Mouse (Mus musculus) neural tube, embryonic 14.5 days (tissue): ENCODE measurements around the gene Gna15. TPM values are rescaled to one million over a fixed set of nuclear protein-coding genes. Genes with fewer than 3 reads are reported as not detected.

Experiments
- ATAC-seq: fragments of 200-750 bp; cut with Nextera tagmentation; 2 replicates; pipeline ENCODE4 v1.8.0; 2017; ENCODE audit warnings: low read depth, mild to moderate bottlenecking, moderate TSS enrichment, moderate library complexity
- H3K27ac ChIP-seq: fragments of 300-500 bp; sonication (generic); 2 replicates; pipeline ENCODE4 v1.5.1; 2014; ENCODE audit warnings: low read depth, mild to moderate bottlenecking, control low read depth, low read length, moderate library complexity, mixed read lengths
- H3K27me3 ChIP-seq: fragments of 300-500 bp; sonication (generic); 2 replicates; pipeline ENCODE4 v1.6.1; 2014; ENCODE audit warnings: low read length; ENCODE audit not compliant: control insufficient read depth, insufficient read depth
- H3K36me3 ChIP-seq: fragments of 300-500 bp; sonication (generic); 2 replicates; pipeline ENCODE4 v1.6.1; 2014; ENCODE audit warnings: low read length, mixed read lengths; ENCODE audit not compliant: control insufficient read depth, insufficient read depth
- H3K4me1 ChIP-seq: fragments of 300-500 bp; sonication (generic); 2 replicates; pipeline ENCODE4 v1.6.1; 2014; ENCODE audit warnings: low read length; ENCODE audit not compliant: control insufficient read depth, insufficient read depth
- H3K4me2 ChIP-seq: fragments of 300-500 bp; sonication (generic); 2 replicates; pipeline ENCODE4 v1.6.1; 2014; ENCODE audit warnings: mild to moderate bottlenecking, low read depth, low read length, control low read depth
- H3K4me3 ChIP-seq: fragments of 300-500 bp; sonication (generic); 2 replicates; pipeline ENCODE4 v1.5.1; 2014; ENCODE audit warnings: low read depth, low read length, control low read depth, mixed read lengths
- H3K9ac ChIP-seq: fragments of 300-500 bp; sonication (generic); replicated peaks from 2 replicates; pipeline ENCODE4 v1.6.1; 2014; ENCODE audit warnings: low read depth, mild to moderate bottlenecking, control low read depth, low read length, mixed read lengths
- H3K9me3 ChIP-seq: fragments of 300-500 bp; sonication (generic); 2 replicates; pipeline ENCODE4 v1.6.1; 2016; ENCODE audit warnings: low read length; ENCODE audit not compliant: control insufficient read depth
- WGBS: fragments of 180-500 bp; shearing (Covaris S2); extraction: QIAGEN DNeasy Blood & Tissue Kit; methylation state at CpG from one replicate; pipeline ENCODE4 v1.1.7; 2014; 5-methylcytosine and 5-hydroxymethylcytosine counted together
- polyA plus RNA-seq: library from polyadenylated mRNA; unstranded; fragments of >200 nt; fragmentation: Nextera tagmentation; extraction: Ambion mirVana; gene quantifications from 2 replicates; pipeline ENCODE4 v1.2.1, GENCODE M21; 2014

The Gna15 gene
- polyA plus RNA-seq, 1 experiment from 2014 or later: 0.40 TPM

GRCm38 (mm10) chr10:81461673-81462414 lies 62.2 kb downstream of the Gna15 start:
- Histone ChIP-seq H3K27ac (no peak overlapping the region), H3K9ac (no peak overlapping the region), H3K4me1 (0 out of 2 replicates have a peak, but pooled peaks cover 3% of the 10 kb centered on the region), H3K9me3 (no peaks in the 10 kb centered on the region), H3K36me3 (peaks cover 12% of the 10 kb centered on the region), H3K27me3 (peaks cover 36% of the 10 kb centered on the region), H3K4me3 (no peak overlapping the region), H3K4me2 (no peak overlapping the region)
- ATAC-seq: no peak
- WGBS: 7% methylated on average over 16 of the region's 16 CpGs

- peaks cover 40% of the 10 kb centered on the region for H3K27me3 ChIP-seq
- 0 out of 2 replicates have a peak, but pooled peaks cover 3% of the 10 kb centered on the region for H3K4me1 ChIP-seq
- H3K9me3 ChIP-seq: no peaks in the 10 kb centered on the region
- H3K9ac ChIP-seq: no peak overlapping the region
- H3K36me3 ChIP-seq: peaks cover 7% of the 10 kb centered on the region
- H3K4me3 ChIP-seq: no peak overlapping the region
- no peak overlapping the region for H3K27ac ChIP-seq
- WGBS: 43% methylated on average over 11 of the region's 11 CpGs
- H3K4me2 ChIP-seq: no peak overlapping the region
- ATAC-seq: no peak
Measured at GRCm38 (mm10) chr10:81460951-81461350, 63.1 kb downstream of the Gna15 start.

GRCm38 (mm10) chr10:81460471-81460870 lies 63.6 kb downstream of the Gna15 start:
- WGBS: 27% methylated on average over 20 of the region's 20 CpGs
- ATAC-seq: no peak
- peaks cover 40% of the 10 kb centered on the region for H3K27me3 ChIP-seq

GRCm38 (mm10) chr10:81459399-81459798 lies 64.6 kb downstream of the Gna15 start:
- H3K4me3 ChIP-seq: no peak overlapping the region
- H3K9me3 ChIP-seq: no peaks in the 10 kb centered on the region
- ATAC-seq: no peak
- no peak overlapping the region for H3K9ac ChIP-seq
- WGBS: 78% methylated on average over 21 of the region's 21 CpGs
- no peak overlapping the region for H3K27ac ChIP-seq
- H3K4me2 ChIP-seq: no peak overlapping the region
- H3K4me1 ChIP-seq: 0 out of 2 replicates have a peak, but pooled peaks cover under 1% of the 10 kb centered on the region
- peaks cover 42% of the 10 kb centered on the region for H3K27me3 ChIP-seq
- peaks cover 7% of the 10 kb centered on the region for H3K36me3 ChIP-seq

More at GRCm38 (mm10) chr10:81460471-81460870, 63.6 kb downstream of the Gna15 start:
- no peak overlapping the region for H3K4me3 ChIP-seq
- peaks cover 7% of the 10 kb centered on the region for H3K36me3 ChIP-seq
- H3K27ac ChIP-seq: no peak overlapping the region
- 0 out of 2 replicates have a peak, but pooled peaks cover 3% of the 10 kb centered on the region for H3K4me1 ChIP-seq
- no peak overlapping the region for H3K4me2 ChIP-seq
- no peak overlapping the region for H3K9ac ChIP-seq
- no peaks in the 10 kb centered on the region for H3K9me3 ChIP-seq

- no peaks in the 10 kb centered on the region for H3K4me1 ChIP-seq
- no peaks in the 10 kb centered on the region for H3K9me3 ChIP-seq
- H3K36me3 ChIP-seq: peaks cover 7% of the 10 kb centered on the region
- H3K9ac ChIP-seq: no peak overlapping the region
- ATAC-seq: no peak
- WGBS: 80% methylated on average over 6 of the region's 6 CpGs
- peaks cover 37% of the 10 kb centered on the region for H3K27me3 ChIP-seq
- no peak overlapping the region for H3K4me2 ChIP-seq
- H3K4me3 ChIP-seq: no peak overlapping the region
- H3K27ac ChIP-seq: no peak overlapping the region
Measured at GRCm38 (mm10) chr10:81458267-81458666, 65.8 kb downstream of the Gna15 start.

GRCm38 (mm10) chr10:81457624-81458023 lies 66.4 kb downstream of the Gna15 start:
- no peaks in the 10 kb centered on the region for H3K4me1 ChIP-seq
- H3K4me2 ChIP-seq: no peak overlapping the region
- peaks cover 33% of the 10 kb centered on the region for H3K27me3 ChIP-seq
- H3K27ac ChIP-seq: no peak overlapping the region
- ATAC-seq: no peak
- no peak overlapping the region for H3K4me3 ChIP-seq
- peaks cover 7% of the 10 kb centered on the region for H3K36me3 ChIP-seq
- no peaks in the 10 kb centered on the region for H3K9me3 ChIP-seq
- no peak overlapping the region for H3K9ac ChIP-seq
- 84% methylated on average over 8 of the region's 8 CpGs for whole genome bisulfite sequencing

- Histone ChIP-seq H3K4me2 (no peak overlapping the region), H3K9me3 (no peaks in the 10 kb centered on the region), H3K36me3 (peaks cover 3% of the 10 kb centered on the region; the same call in 1 of the 2 replicates), H3K27me3 (peaks cover 30% of the 10 kb centered on the region), H3K27ac (no peak overlapping the region), H3K4me1 (no peaks in the 10 kb centered on the region), H3K4me3 (no peak overlapping the region), H3K9ac (no peak overlapping the region)
- WGBS: 60% methylated on average over 12 of the region's 12 CpGs
- ATAC-seq: no peak
Measured at GRCm38 (mm10) chr10:81456983-81457563, 67.0 kb downstream of the Gna15 start.

- Histone ChIP-seq H3K9me3 (no peaks in the 10 kb centered on the region), H3K27ac (no peak within 1 kb of the TSS), H3K27me3 (peaks cover 30% of the 10 kb centered on the region), H3K4me1 (no peaks in the 10 kb centered on the region), H3K4me3 (no peak within 1 kb of the TSS), H3K4me2 (no peak within 1 kb of the TSS), H3K36me3 (no peaks in the 10 kb centered on the region), H3K9ac (no peak within 1 kb of the TSS)
- no peak for ATAC-seq
- 64% methylated on average over 27 of the region's 28 CpGs for WGBS
Measured at GRCm38 (mm10) chr10:81455181-81455895, 68.7 kb downstream of the Gna15 start, which contains the start of gene Nfic. Gene Nfic (minus strand): TSS chr10:81455635.
